Mouse (Mus musculus) kidney, adult 2 months (tissue): ENCODE results near the gene Tbx20. TPM values are rescaled to one million over a fixed set of nuclear protein-coding genes. Genes with fewer than 3 reads are reported as not detected.

Experiments
- DNase-seq: peaks from one replicate; pipeline ENCODE4 v3.0.0; 2021
- H3K27ac ChIP-seq: fragments of 200-500 bp; 2 replicates; pipeline ENCODE4 v1.5.1; 2012; ENCODE audit warnings: low read depth, low read length, control low read depth, inconsistent platforms; ENCODE audit not compliant: insufficient read depth
- H3K27me3 ChIP-seq: fragments of 200-500 bp; replicated peaks from 2 replicates; pipeline ENCODE4 v1.6.1; 2012; ENCODE audit warnings: mild to moderate bottlenecking, moderate library complexity, low read length, inconsistent platforms; ENCODE audit not compliant: control insufficient read depth, insufficient read depth
- H3K36me3 ChIP-seq: fragments of 200-500 bp; 2 replicates; pipeline ENCODE4 v1.6.1; 2012; ENCODE audit warnings: mild to moderate bottlenecking, moderate library complexity, low read length, inconsistent platforms; ENCODE audit not compliant: control insufficient read depth, insufficient read depth
- H3K4me1 ChIP-seq: fragments of 200-500 bp; 2 replicates; pipeline ENCODE4 v1.6.1; 2011; ENCODE audit warnings: low read length; ENCODE audit not compliant: control insufficient read depth, insufficient read depth
- H3K4me3 ChIP-seq: fragments of 200-500 bp; 2 replicates; pipeline ENCODE4 v1.5.1; 2011; ENCODE audit warnings: mild to moderate bottlenecking, low read depth, low read length, control low read depth; ENCODE audit not compliant: insufficient read depth
- CTCF ChIP-seq: fragments of 200-500 bp; conservative IDR thresholded peaks from 2 replicates; pipeline ENCODE4 v1.5.1; 2011; ENCODE audit warnings: low read depth, mild to moderate bottlenecking, control low read depth, low read length, moderate library complexity, mixed read lengths; ENCODE audit not compliant: insufficient read depth, insufficient read length
- POLR2A ChIP-seq: fragments of 200-500 bp; IDR thresholded peaks from one replicate; pipeline ENCODE4 v1.6.1; 2011; ENCODE audit warnings: low read depth, low read length, control low read depth
- WGBS: fragments of 180-500 bp; shearing (Covaris S2); methylation state at CpG from one replicate; pipeline ENCODE4 v1.1.7; 2018; 5-methylcytosine and 5-hydroxymethylcytosine counted together
- polyA plus RNA-seq: library from polyadenylated mRNA; depleted of rRNA; stranded (reverse); fragments of >200 nt; gene quantifications from 2 replicates; pipeline ENCODE4 v1.2.3, GENCODE M21; 2012; rRNA removed

The Tbx20 gene
- polyA plus RNA-seq, 1 experiment = 0.13 TPM

DNA sequence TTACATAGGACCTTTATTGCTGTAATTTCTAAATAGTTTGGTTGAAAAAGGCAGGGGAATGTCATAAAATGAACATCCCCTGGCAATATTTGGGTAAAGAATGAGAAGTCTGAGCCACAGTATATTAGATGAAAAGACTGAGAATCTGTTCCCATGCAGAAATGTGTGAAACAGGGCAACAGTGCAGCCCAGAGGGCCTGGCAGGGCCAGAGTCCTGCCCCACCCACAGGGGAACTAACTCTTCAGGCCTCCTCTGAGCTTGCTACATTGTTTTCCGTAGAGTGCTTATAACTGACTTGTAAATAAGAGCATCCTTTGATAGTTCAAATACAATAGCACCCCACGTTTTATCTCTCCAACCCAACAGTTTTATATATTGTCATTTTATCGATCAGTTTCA lies 7.0 kb downstream of the Tbx20 start:
- no peaks in the 10 kb centered on the region for H3K36me3 ChIP-seq
- H3K27ac ChIP-seq = no peak overlapping the region
- H3K4me3 ChIP-seq = no peak overlapping the region
- no peaks in the 10 kb centered on the region for H3K4me1 ChIP-seq
- TF ChIP-seq POLR2A = no peak
- no peak for TF ChIP-seq CTCF
- 36% methylated on average over 3 of the region's 3 CpGs for WGBS
- H3K27me3 ChIP-seq = peaks cover 2% of the 10 kb centered on the region; the same call in 1 of the 2 replicates
- no peak for DNase-seq

DNA sequence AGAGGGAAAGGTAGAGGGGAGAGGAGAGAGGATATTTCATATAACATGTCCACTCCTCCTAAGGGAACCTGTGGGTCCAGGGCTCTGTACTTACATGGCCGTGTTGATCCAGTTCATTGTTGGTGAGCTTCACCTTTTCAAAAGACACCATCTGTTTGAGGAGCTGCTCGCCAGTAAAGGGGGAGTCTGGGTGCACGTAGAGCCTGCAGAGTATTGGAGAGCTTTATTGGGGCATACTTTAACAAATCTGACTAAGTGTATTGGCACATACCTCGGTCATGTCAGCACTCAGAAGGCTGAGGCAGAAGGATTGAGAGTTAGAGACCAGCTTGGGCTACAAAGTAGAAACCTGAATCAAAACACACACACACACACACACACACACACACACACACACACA lies 8.5 kb downstream of the Tbx20 start:
- H3K27me3 ChIP-seq = peaks cover 2% of the 10 kb centered on the region; the same call in 1 of the 2 replicates
- no peaks in the 10 kb centered on the region for H3K36me3 ChIP-seq
- H3K4me1 ChIP-seq = no peaks in the 10 kb centered on the region
- no peak overlapping the region for H3K4me3 ChIP-seq
- 45% methylated on average over 4 of the region's 4 CpGs for WGBS
- no peak overlapping the region for H3K27ac ChIP-seq
- TF ChIP-seq POLR2A (no peak), CTCF (no peak)
- DNase-seq = no peak

DNA sequence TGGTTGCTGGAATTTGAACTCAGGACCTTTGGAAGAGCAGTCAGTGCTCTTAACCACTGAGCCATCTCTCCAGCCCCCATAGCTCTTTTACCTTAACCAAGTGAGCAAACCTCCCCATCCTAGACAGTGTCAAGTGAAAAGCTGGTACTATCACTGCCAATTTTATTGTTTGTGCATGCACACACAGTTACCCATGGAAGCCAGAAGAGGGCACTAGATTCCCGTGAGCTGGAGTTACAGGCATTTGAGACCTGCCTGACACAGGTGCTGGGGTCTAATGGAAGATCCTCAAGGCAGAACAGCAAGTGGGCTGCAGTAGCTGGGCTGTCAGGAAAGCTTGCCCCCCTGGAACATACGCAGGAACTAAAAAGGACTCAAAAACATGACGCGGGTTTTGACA lies 13.6 kb downstream of the Tbx20 start:
- Histone ChIP-seq H3K27me3 (no peaks in the 10 kb centered on the region; the same call in 1 of the 2 replicates), H3K27ac (no peak overlapping the region), H3K4me1 (no peaks in the 10 kb centered on the region), H3K4me3 (no peak overlapping the region), H3K36me3 (no peaks in the 10 kb centered on the region)
- TF ChIP-seq POLR2A (no peak), CTCF (peak; percentile 69)
- WGBS = 25% methylated on average over 4 of the region's 4 CpGs
- DNase-seq = peak; percentile 28

DNA sequence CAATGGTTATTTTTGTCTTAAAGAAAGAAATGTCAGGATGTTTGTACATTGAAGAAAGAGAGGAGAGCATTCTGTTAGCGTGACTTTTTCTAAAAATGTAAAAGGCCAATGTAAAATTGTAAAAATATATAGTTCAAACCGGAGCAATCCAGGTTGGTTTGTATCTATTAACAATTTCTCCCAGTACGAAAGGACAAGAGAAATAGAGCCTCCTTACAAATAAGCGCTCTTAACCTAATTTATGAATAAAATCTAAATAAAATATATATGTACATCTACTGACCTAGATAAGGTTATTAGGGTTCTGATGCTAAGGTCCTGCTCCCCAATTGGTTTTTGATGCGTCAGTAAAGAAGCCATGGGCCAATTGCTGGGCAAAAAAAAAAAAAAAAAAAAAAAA lies 29.1 kb downstream of the Tbx20 start:
- Histone ChIP-seq H3K27ac (no peak overlapping the region), H3K4me3 (no peak overlapping the region), H3K36me3 (no peaks in the 10 kb centered on the region), H3K4me1 (no peaks in the 10 kb centered on the region), H3K27me3 (no peaks in the 10 kb centered on the region; the same call in 1 of the 2 replicates)
- WGBS = 84% methylated on average over 5 of the region's 5 CpGs
- DNase-seq = no peak
- no peak for TF ChIP-seq CTCF
- TF ChIP-seq POLR2A = no peak

DNA sequence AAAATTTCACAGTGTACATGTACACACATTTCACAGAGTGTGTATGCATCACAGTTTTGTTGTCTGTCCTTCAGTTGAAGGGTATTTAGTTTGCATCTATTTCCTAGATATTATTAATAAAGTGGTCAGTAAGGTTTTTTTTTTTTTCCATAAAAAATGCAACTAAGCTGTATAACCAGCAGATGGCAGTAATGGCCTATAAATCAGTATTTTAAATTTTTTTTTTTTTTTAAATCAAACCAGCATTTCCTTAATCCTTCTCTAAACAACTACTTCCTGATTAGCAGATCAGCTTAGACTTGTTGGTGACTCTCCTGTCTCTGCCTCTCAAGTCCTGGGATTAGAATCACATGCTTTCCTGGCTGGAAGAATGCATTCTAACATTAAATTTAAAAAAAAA lies 72.9 kb downstream of the Tbx20 start:
- no peak for DNase-seq
- Histone ChIP-seq H3K4me1 (no peaks in the 10 kb centered on the region), H3K4me3 (no peak overlapping the region), H3K27me3 (no peaks in the 10 kb centered on the region), H3K36me3 (no peaks in the 10 kb centered on the region), H3K27ac (no peak overlapping the region)
- no peak for TF ChIP-seq CTCF
- no peak for TF ChIP-seq POLR2A

DNA sequence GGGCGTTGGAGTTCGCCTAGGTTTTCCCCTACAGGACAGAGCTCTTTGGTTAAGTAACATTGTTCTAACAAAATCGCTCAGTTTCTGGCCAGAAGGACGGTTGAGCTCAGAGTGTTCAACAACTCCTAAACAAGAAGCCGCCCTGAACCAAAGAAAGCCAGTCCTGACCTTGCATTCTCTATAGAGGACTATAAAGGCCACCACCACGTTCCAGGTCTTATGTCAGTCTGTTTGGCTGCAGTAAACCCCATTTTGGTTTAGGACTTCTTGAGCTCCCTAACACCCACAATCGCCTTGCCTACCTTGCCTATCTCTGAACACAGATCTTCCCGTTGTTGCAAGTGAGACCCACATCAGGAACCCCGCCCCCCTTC lies 77.7 kb downstream of the Tbx20 start:
- no peak for DNase-seq
- no peak for TF ChIP-seq POLR2A
- TF ChIP-seq CTCF = no peak
- no peaks in the 10 kb centered on the region for H3K4me1 ChIP-seq
- H3K27me3 ChIP-seq = no peaks in the 10 kb centered on the region
- H3K4me3 ChIP-seq = no peak overlapping the region
- H3K36me3 ChIP-seq = no peaks in the 10 kb centered on the region
- 17% methylated on average over 9 of the region's 9 CpGs for WGBS
- no peak overlapping the region for H3K27ac ChIP-seq

DNA sequence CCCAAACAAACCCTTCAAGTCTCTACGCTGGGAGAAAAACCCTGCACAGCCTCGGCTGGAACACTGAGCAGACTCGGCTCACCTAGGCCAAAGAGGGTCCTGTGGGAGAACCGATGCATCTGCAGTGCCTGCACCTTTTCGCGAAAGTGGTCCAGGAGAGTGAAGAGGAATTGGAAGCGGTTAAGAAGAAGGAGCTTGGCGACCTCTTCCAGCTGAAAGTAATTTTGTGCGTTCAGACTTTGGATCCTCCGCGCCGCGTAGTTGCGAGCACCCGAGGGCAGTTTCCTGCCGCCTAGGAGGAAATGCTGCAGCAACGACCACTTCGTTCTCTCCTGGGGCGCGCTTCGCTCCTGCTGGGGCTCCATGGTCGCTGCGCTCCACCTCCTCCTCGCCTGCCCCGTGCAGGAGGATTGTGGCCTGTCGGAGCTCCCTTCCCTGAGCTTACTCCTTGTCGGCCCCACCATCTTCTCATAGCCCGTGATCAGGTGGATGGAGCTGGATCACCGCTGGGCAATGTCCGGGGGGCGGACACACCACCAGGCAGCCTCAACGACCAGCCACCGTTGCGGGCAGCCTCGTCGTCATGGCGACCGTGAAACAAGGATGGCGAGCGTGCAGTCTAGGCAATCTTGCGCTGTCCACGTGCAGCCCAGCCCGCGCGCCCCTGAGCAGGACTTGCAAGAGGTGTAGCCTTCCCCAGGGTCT lies 78.3 kb downstream of the Tbx20 start, which contains the start of gene Dpy19l2:
TSS of gene Dpy19l2 (minus strand) at position 594 of the 705 bp plus-strand sequence.
- Histone ChIP-seq H3K4me1 (no peaks in the 10 kb centered on the region), H3K4me3 (no peak within 1 kb of the TSS), H3K36me3 (no peaks in the 10 kb centered on the region), H3K27me3 (no peaks in the 10 kb centered on the region), H3K27ac (no peak within 1 kb of the TSS)
- 2% methylated on average over 45 of the region's 45 CpGs for WGBS
- TF ChIP-seq CTCF (no peak), POLR2A (no peak)
- DNase-seq = no peak

Other genes with a start within 250 kb of the Tbx20 start
- not detected in 2 replicates for gene Cypt4, start 149.1 kb downstream of the Tbx20 start, polyA plus RNA-seq
- gene Dpy19l2, start 78.0 kb downstream of the Tbx20 start, polyA plus RNA-seq = not detected in 2 replicates